Mouse (Mus musculus) C2C12 (cell line): ENCODE results near the gene Rabgap1l.

Experiments
- CEBPB ChIP-seq: IDR thresholded peaks from one replicate; pipeline ENCODE4 v1.6.1; 2011; ENCODE audit warnings: low read depth, mild to moderate bottlenecking, control low read depth, moderate library complexity
- CTCF ChIP-seq: IDR thresholded peaks from one replicate; pipeline ENCODE4 v1.5.1; 2011; ENCODE audit not compliant: control insufficient read depth, insufficient read depth, insufficient read length
- MYOD1 ChIP-seq: IDR thresholded peaks from one replicate; pipeline ENCODE4 v1.6.1; 2011; ENCODE audit warnings: low read depth; ENCODE audit not compliant: control insufficient read depth, insufficient read length
- MYOG ChIP-seq: IDR thresholded peaks from one replicate; pipeline ENCODE4 v1.6.1; 2011; ENCODE audit not compliant: control insufficient read depth, insufficient read length; ENCODE audit errors: extremely low read depth
- USF1 ChIP-seq: IDR thresholded peaks from one replicate; pipeline ENCODE4 v1.6.1; 2011; ENCODE audit warnings: low read depth, mild to moderate bottlenecking, control low read depth, moderate library complexity

- TF ChIP-seq MYOD1 (no peak), USF1 (no peak), CTCF (no peak), MYOG (no peak), CEBPB (no peak)
Observed at GRCm38 (mm10) chr1:160606425-160606824, 186.6 kb downstream of the Rabgap1l start.
